Mouse (Mus musculus) midbrain, embryonic 16.5 days (tissue): ENCODE measurements around the gene Fgfr2. TPM values are rescaled to one million over a fixed set of nuclear protein-coding genes. Genes with fewer than 3 reads are reported as not detected.

Experiments
- ATAC-seq: fragments of 200-750 bp; cut with Nextera tagmentation; 2 replicates; pipeline ENCODE4 v1.8.0; 2017; ENCODE audit warnings: moderate TSS enrichment
- H3K27ac ChIP-seq: fragments of 300-500 bp; sonication (generic); 2 replicates; pipeline ENCODE4 v1.5.1; 2014; ENCODE audit warnings: mild to moderate bottlenecking, low read length, mixed read lengths
- H3K27me3 ChIP-seq: fragments of 300-500 bp; sonication (generic); 2 replicates; pipeline ENCODE4 v1.6.1; 2014; ENCODE audit warnings: low read depth, low read length, mixed read lengths; ENCODE audit not compliant: control insufficient read depth, insufficient read depth
- H3K36me3 ChIP-seq: fragments of 300-500 bp; sonication (generic); 2 replicates; pipeline ENCODE4 v1.6.1; 2014; ENCODE audit warnings: mild to moderate bottlenecking, low read length, moderate library complexity, mixed read lengths; ENCODE audit not compliant: control insufficient read depth, insufficient read depth
- H3K4me1 ChIP-seq: fragments of 300-500 bp; sonication (generic); 2 replicates; pipeline ENCODE4 v1.6.1; 2014; ENCODE audit warnings: mild to moderate bottlenecking, low read length, mixed read lengths; ENCODE audit not compliant: control insufficient read depth, insufficient read depth
- H3K4me2 ChIP-seq: fragments of 300-500 bp; sonication (generic); 2 replicates; pipeline ENCODE4 v1.6.1; 2014; ENCODE audit warnings: mild to moderate bottlenecking, low read length, mixed read lengths
- H3K4me3 ChIP-seq: fragments of 300-500 bp; sonication (generic); 2 replicates; pipeline ENCODE4 v1.5.1; 2014; ENCODE audit warnings: low read depth, mild to moderate bottlenecking, low read length, moderate library complexity, mixed read lengths
- H3K9ac ChIP-seq: fragments of 300-500 bp; sonication (generic); 2 replicates; pipeline ENCODE4 v1.6.1; 2014; ENCODE audit warnings: low read depth, low read length, mixed read lengths
- H3K9me3 ChIP-seq: fragments of 300-500 bp; sonication (generic); replicated peaks from 2 replicates; pipeline ENCODE4 v1.6.1; 2014; ENCODE audit warnings: mild to moderate bottlenecking, low read length, mixed read lengths; ENCODE audit not compliant: control insufficient read depth, poor library complexity, severe bottlenecking
- WGBS: fragments of 180-500 bp; shearing (Covaris S2); extraction: QIAGEN DNeasy Blood & Tissue Kit; methylation state at CpG from one replicate; pipeline ENCODE4 v1.1.7; 2014; 5-methylcytosine and 5-hydroxymethylcytosine counted together
- polyA plus RNA-seq: library from polyadenylated mRNA; unstranded; fragments of >200 nt; fragmentation: Nextera tagmentation; extraction: Ambion mirVana; gene quantifications from 2 replicates; pipeline ENCODE4 v1.2.1, GENCODE M21; 2015

Fgfr2 gene
- polyA plus RNA-seq, 1 experiment from 2014 or later: 23.8 TPM

GRCm38 (mm10) chr7:132619549-132619948 lies 503.6 kb downstream of the Fgfr2 start:
- no peak overlapping the region for H3K4me3 ChIP-seq
- no peaks in the 10 kb centered on the region for H3K27me3 ChIP-seq
- no peak for ATAC-seq
- H3K4me2 ChIP-seq: no peak overlapping the region
- WGBS: 92% methylated on average over 8 of the region's 8 CpGs
- H3K27ac ChIP-seq: no peak overlapping the region
- H3K4me1 ChIP-seq: no peaks in the 10 kb centered on the region
- H3K9me3 ChIP-seq: no peaks in the 10 kb centered on the region
- H3K36me3 ChIP-seq: no peaks in the 10 kb centered on the region
- H3K9ac ChIP-seq: no peak overlapping the region

- no peaks in the 10 kb centered on the region for H3K9me3 ChIP-seq
- no peaks in the 10 kb centered on the region for H3K27me3 ChIP-seq
- ATAC-seq: no peak
- no peak overlapping the region for H3K9ac ChIP-seq
- no peaks in the 10 kb centered on the region for H3K4me1 ChIP-seq
- WGBS: 87% methylated on average over 5 of the region's 5 CpGs
- H3K36me3 ChIP-seq: no peaks in the 10 kb centered on the region
- no peak overlapping the region for H3K27ac ChIP-seq
- H3K4me2 ChIP-seq: no peak overlapping the region
- no peak overlapping the region for H3K4me3 ChIP-seq
These were observed 506.1 kb downstream of the Fgfr2 start for GRCm38 (mm10) chr7:132617021-132617564.

- Histone ChIP-seq H3K36me3 (no peaks in the 10 kb centered on the region), H3K9me3 (no peaks in the 10 kb centered on the region), H3K4me3 (no peak overlapping the region), H3K4me1 (peaks cover 2% of the 10 kb centered on the region; the same call in 1 of the 2 replicates), H3K27ac (no peak overlapping the region), H3K27me3 (no peaks in the 10 kb centered on the region), H3K4me2 (no peak overlapping the region), H3K9ac (no peak overlapping the region)
- no peak for ATAC-seq
- 13% methylated on average over 6 of the region's 6 CpGs for WGBS
These were observed 506.8 kb downstream of the Fgfr2 start for GRCm38 (mm10) chr7:132616391-132616790.

GRCm38 (mm10) chr7:132615346-132615745 lies 507.8 kb downstream of the Fgfr2 start:
- Histone ChIP-seq H3K9ac (no peak overlapping the region), H3K4me2 (no peak overlapping the region), H3K9me3 (no peaks in the 10 kb centered on the region), H3K4me1 (peaks cover 3% of the 10 kb centered on the region; the same call in 1 of the 2 replicates), H3K27ac (no peak overlapping the region), H3K27me3 (no peaks in the 10 kb centered on the region), H3K36me3 (no peaks in the 10 kb centered on the region), H3K4me3 (no peak overlapping the region)
- 22% methylated on average over 3 of the region's 3 CpGs for WGBS
- ATAC-seq: no peak

- H3K27me3 ChIP-seq: no peaks in the 10 kb centered on the region
- no peak for ATAC-seq
- 97% methylated on average over 8 of the region's 8 CpGs for WGBS
- no peak overlapping the region for H3K4me2 ChIP-seq
- H3K9ac ChIP-seq: no peak overlapping the region
- H3K4me3 ChIP-seq: no peak overlapping the region
- H3K27ac ChIP-seq: no peak overlapping the region
- H3K36me3 ChIP-seq: no peaks in the 10 kb centered on the region
- H3K9me3 ChIP-seq: no peaks in the 10 kb centered on the region
- peaks cover 3% of the 10 kb centered on the region; the same call in 1 of the 2 replicates for H3K4me1 ChIP-seq
These were observed 511.6 kb downstream of the Fgfr2 start for GRCm38 (mm10) chr7:132611530-132611929.

- peak within 1 kb of the TSS; percentile 40; the same call in 1 of the 2 replicates for H3K27ac ChIP-seq
- no peaks in the 10 kb centered on the region for H3K9me3 ChIP-seq
- H3K36me3 ChIP-seq: no peaks in the 10 kb centered on the region
- H3K27me3 ChIP-seq: no peaks in the 10 kb centered on the region; the same call in 1 of the 2 replicates
- peak within 1 kb of the TSS; percentile 56 for H3K4me3 ChIP-seq
- H3K4me1 ChIP-seq: peaks cover 3% of the 10 kb centered on the region; the same call in 1 of the 2 replicates
- peak within 1 kb of the TSS; percentile 58 for H3K4me2 ChIP-seq
- peak; percentile 90 for ATAC-seq
- H3K9ac ChIP-seq: peak within 1 kb of the TSS; percentile 65
- 7% methylated on average over 44 of the region's 44 CpGs for WGBS
These were observed 512.5 kb downstream of the Fgfr2 start, which contains the start of gene Lhpp for GRCm38 (mm10) chr7:132610468-132611318. Gene Lhpp (plus strand): TSS chr7:132610638.

GRCm38 (mm10) chr7:132608316-132609020 lies 514.7 kb downstream of the Fgfr2 start:
- ATAC-seq: no peak
- Histone ChIP-seq H3K9ac (no peak overlapping the region), H3K36me3 (no peaks in the 10 kb centered on the region), H3K4me3 (no peak overlapping the region), H3K27ac (no peak overlapping the region), H3K9me3 (no peaks in the 10 kb centered on the region), H3K4me1 (peaks cover 3% of the 10 kb centered on the region; the same call in 1 of the 2 replicates), H3K4me2 (no peak overlapping the region), H3K27me3 (no peaks in the 10 kb centered on the region; the same call in 1 of the 2 replicates)
- WGBS: 95% methylated on average over 4 of the region's 4 CpGs

GRCm38 (mm10) chr7:132605689-132606088 lies 517.5 kb downstream of the Fgfr2 start:
- WGBS: 60% methylated on average over 5 of the region's 5 CpGs
- Histone ChIP-seq H3K36me3 (no peaks in the 10 kb centered on the region), H3K9me3 (no peaks in the 10 kb centered on the region), H3K27ac (no peak overlapping the region), H3K9ac (no peak overlapping the region), H3K4me1 (no peaks in the 10 kb centered on the region), H3K4me2 (no peak overlapping the region), H3K4me3 (no peak overlapping the region), H3K27me3 (peaks cover 17% of the 10 kb centered on the region)
- no peak for ATAC-seq
